Mouse (Mus musculus): ENCODE measurements around the gene Otx1. TPM values are rescaled to one million over a fixed set of nuclear protein-coding genes. Genes with fewer than 3 reads are reported as not detected.
A peak's percentile ranks its signal among the peaks of the same experiment; 100 is the strongest.

The Otx1 gene
- polyA plus RNA-seq, 1 experiment: not detected

DNA sequence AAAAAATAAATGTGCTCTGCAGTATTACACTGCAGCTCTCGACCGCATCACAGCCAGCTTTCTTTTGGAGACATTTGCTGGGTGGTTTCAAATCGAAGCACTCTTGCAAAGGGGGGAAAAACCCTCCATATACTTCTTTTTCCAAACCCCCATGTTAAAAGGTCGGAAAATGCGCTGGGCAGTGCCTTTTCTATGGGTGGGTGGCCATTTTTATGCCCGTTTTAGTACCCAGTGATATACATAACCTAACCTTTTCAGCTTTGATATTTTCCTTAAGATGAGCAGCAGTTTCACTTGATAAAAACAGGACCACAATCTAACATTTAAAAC, 5.0 kb upstream of the Otx1 start:
- Histone ChIP-seq H3K4me3 (ENCODE audit: insufficient read depth, low read length) (peak overlapping the region; percentile 14; the same call in 1 of the 2 replicates), H3K4me1 (ENCODE audit: control insufficient read depth, insufficient read depth, low read length) (peaks cover 5% of the 10 kb centered on the region), H3K27ac (ENCODE audit: insufficient read depth, low read depth, low read length) (no peak overlapping the region)
- TF ChIP-seq POLR2A (IDR thresholded peaks at IDR 0.05; ENCODE audit: borderline replicate concordance, low read depth, low read length): no peak
- TF ChIP-seq CTCF (IDR thresholded peaks at IDR 0.05; ENCODE audit: low read depth, low read length): no peak

DNA sequence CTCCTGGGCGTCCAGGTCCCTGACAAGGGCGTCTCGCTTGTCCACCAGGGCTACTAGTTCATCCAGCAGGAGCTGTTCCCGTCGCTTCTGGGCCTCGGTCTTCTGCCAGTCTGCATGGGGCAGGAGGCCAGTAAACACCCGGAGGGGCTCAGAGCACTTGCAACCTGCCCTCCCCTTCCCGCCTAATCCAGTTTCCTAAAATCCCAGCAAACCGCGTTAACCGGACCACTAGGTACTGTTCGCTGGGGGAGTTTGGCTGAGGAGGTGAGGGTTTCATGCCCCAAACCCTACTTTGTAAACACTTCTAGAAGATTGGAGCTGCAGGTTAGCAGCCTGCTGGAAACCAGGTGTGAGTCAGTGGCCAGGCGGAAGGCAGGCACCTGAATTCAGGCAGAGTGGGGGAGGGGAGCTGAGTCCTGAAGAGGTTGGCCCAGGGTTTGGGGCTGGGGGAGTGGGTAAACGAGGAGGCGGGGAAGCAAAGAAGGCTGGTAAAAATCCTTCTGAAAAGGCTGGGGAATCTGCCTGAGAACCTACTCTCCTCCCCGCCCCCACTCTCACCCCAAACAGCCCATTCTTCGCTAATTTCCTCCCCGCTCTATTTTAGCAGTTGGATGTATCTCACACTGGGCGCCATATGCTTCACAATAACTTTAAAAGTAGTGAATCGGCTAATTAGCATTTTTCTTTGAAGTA, 4.5 kb upstream of the Otx1 start:
- TF ChIP-seq CTCF (IDR thresholded peaks at IDR 0.05; ENCODE audit: low read depth, low read length) (no peak), POLR2A (IDR thresholded peaks at IDR 0.05; ENCODE audit: borderline replicate concordance, low read depth, low read length) (no peak)
- H3K27ac ChIP-seq (ENCODE audit: insufficient read depth, low read depth, low read length): no peak overlapping the region
- peak overlapping the region; percentile 14; the same call in 1 of the 2 replicates for H3K4me3 ChIP-seq (ENCODE audit: insufficient read depth, low read length)
- peaks cover 5% of the 10 kb centered on the region for H3K4me1 ChIP-seq (ENCODE audit: control insufficient read depth, insufficient read depth, low read length)

DNA sequence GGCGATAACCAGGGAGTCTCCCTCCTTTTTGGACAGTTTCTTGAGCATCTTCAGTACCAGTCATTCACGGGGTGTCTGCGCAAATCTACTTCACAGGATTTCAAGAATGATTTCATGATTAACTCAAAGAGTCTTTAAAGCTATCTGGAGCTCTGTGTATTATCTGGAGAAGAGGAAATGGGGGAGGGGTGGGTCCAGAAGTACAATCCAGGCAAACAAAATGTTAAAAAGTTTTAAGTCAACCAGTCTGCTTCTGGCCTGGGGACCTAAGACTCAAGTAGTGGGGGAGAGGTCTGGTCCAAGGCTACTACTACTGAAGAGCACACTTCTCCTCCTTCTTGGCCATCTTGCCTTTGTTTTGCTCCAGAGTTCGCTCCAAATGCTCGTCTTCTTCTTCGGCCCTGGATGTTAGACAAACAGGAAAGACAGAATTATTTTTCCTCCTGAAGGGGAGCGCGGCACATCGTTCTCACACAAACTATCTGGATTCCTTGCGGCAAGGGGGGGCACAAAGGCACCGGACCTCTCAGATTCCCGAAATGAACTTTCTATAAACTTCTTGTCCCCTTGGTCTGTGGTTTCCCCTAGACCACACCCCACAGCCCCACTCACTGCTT, 3.9 kb upstream of the Otx1 start:
- no peak overlapping the region for H3K4me3 ChIP-seq (ENCODE audit: insufficient read depth, low read length)
- H3K4me1 ChIP-seq (ENCODE audit: control insufficient read depth, insufficient read depth, low read length): peaks cover 5% of the 10 kb centered on the region
- H3K27ac ChIP-seq (ENCODE audit: insufficient read depth, low read depth, low read length): no peak overlapping the region
- TF ChIP-seq CTCF (IDR thresholded peaks at IDR 0.05; ENCODE audit: low read depth, low read length) (no peak), POLR2A (IDR thresholded peaks at IDR 0.05; ENCODE audit: borderline replicate concordance, low read depth, low read length) (no peak)

DNA sequence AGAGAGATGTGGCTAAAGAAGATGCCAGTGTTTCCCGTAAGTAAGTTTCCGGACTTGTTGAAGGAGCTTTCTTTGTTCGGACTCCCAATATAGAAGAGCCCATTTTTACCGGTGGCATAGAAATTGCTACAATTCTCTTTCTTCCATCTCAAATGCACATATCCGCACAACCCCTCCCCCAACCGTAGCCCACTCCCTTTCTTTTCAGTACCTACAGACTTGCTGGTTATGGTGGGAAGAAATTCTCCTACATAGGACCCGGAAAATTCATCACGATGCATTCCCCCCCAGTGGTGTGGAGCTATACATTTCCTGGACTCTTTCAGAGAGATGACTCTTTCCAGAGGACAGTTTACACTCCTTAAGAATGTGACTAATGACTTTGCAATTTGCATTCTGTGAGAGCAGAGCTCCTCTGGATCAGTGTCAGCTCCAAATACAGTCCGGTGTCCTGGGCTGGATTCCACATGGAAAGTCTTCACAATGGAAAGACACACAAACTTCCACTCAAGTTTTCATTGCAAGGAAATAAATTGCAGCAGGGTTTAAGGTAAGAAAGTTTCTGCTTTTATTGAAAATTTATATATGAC, 2.7 kb upstream of the Otx1 start:
- no peak overlapping the region for H3K4me3 ChIP-seq (ENCODE audit: insufficient read depth, low read length)
- TF ChIP-seq CTCF (IDR thresholded peaks at IDR 0.05; ENCODE audit: low read depth, low read length): no peak
- no peak for TF ChIP-seq POLR2A (IDR thresholded peaks at IDR 0.05; ENCODE audit: borderline replicate concordance, low read depth, low read length)
- no peak overlapping the region for H3K27ac ChIP-seq (ENCODE audit: insufficient read depth, low read depth, low read length)
- H3K4me1 ChIP-seq (ENCODE audit: control insufficient read depth, insufficient read depth, low read length): peaks cover 5% of the 10 kb centered on the region

DNA sequence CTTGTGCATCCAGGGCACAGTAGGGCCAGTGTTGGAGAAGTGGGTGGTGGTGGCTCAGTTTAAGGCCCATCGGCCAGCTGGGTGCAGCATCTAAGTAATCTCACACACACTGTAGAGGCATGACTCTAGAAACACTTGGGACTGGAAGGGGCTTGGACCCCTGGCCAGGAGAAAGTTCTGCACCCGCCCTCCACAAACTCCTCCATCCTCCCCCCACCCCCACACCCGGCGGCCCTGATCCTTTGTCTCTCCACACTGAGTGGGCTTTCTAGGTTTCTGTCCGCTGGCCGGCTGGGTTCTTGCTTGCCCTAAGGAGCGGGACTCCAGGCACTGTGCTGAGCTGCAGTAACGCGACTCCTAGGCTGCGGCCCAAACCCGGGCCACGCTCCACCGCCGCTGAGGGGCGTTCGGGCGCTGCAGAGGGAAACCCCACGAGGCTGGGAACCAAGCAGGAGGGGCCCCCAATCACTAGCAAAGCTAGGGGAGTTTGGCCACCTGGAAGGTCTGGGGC, 1.7 kb upstream of the Otx1 start:
- H3K4me3 ChIP-seq (ENCODE audit: insufficient read depth, low read length): no peak overlapping the region
- H3K27ac ChIP-seq (ENCODE audit: insufficient read depth, low read depth, low read length): no peak overlapping the region
- H3K4me1 ChIP-seq (ENCODE audit: control insufficient read depth, insufficient read depth, low read length): peaks cover 7% of the 10 kb centered on the region

DNA sequence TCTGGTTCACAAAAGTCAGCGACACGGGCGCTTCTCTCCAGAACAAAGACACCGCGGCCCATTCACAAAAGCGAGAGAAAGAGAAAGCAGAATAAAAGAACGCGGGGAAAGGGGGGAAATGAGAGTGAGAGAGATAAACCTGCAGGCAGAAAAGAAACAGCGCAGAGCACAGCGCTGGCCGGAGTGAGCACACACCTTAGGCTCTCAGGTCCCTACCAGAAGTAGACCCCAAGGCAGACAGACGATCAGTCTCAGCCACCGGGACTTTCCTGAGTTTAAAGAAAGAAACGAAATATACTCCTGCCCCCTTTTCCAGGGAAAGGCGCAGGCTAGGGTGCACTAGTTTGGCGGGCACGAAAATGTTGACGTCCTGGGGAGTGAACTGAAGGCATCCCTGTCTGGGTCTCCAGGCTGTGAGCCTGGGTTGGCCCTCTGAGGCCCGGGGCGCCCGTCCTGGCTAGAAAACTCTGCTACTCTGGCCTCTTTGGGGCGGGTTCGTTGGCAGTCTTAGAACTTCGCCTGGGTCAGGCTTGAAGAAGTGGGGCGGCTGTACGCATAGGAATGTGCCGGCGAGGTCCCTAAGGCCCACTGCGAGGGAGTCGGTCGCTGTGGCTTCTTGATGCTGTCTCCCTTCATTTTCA, 764 bp upstream of the Otx1 start:
- H3K27ac ChIP-seq (ENCODE audit: insufficient read depth, low read depth, low read length): no peak overlapping the region
- peak overlapping the region; percentile 58 for H3K4me3 ChIP-seq (ENCODE audit: insufficient read depth, low read length)
- peaks cover 9% of the 10 kb centered on the region for H3K4me1 ChIP-seq (ENCODE audit: control insufficient read depth, insufficient read depth, low read length)
- TF ChIP-seq POLR2A (IDR thresholded peaks at IDR 0.05; ENCODE audit: borderline replicate concordance, low read depth, low read length) (no peak), CTCF (IDR thresholded peaks at IDR 0.05; ENCODE audit: low read depth, low read length) (no peak)

More for the DNA sequence above, 1.7 kb upstream of the Otx1 start:
- TF ChIP-seq CTCF (IDR thresholded peaks at IDR 0.05; ENCODE audit: low read depth, low read length) (no peak), POLR2A (IDR thresholded peaks at IDR 0.05; ENCODE audit: borderline replicate concordance, low read depth, low read length) (no peak)

DNA sequence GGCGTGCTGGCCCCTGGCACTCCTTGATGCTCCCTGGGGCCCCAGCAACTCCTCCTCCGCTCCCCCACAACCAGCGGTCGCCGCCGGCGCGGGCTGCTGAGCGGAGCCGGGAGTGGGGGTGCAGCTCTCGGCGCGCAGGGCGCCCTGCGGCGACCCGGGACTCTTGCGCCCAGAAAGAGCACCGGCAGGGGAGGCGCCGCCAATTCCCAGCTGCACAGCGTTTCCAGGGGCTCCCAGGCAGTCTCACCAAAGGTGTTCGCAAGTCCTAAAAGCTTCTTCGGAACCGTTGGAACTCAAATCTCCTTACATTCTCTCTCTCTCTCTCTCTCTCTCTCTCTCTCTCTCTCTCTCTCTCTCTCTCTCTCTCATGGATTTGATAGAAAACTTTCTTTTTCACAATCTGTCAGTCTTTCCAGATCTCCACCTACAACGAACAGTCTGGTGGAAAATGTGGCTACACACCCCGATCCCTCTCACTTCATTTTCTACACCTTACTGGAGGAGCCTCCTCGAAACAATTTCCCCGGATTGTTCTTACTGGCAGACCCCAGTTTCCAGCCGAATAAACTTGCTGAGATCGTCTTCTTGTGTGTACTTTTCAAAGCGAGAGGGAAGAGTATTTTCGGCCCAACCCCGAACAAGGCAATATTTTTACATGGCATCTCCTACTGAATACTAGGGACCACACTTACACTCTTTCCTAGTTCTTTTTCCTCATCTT, 475 bp downstream of the Otx1 start:
- H3K4me1 ChIP-seq (ENCODE audit: control insufficient read depth, insufficient read depth, low read length): peaks cover 4% of the 10 kb centered on the region
- H3K4me3 ChIP-seq (ENCODE audit: insufficient read depth, low read length): peak overlapping the region; percentile 58
- H3K27ac ChIP-seq (ENCODE audit: insufficient read depth, low read depth, low read length): no peak overlapping the region
- TF ChIP-seq CTCF (IDR thresholded peaks at IDR 0.05; ENCODE audit: low read depth, low read length): no peak
- no peak for TF ChIP-seq POLR2A (IDR thresholded peaks at IDR 0.05; ENCODE audit: borderline replicate concordance, low read depth, low read length)

DNA sequence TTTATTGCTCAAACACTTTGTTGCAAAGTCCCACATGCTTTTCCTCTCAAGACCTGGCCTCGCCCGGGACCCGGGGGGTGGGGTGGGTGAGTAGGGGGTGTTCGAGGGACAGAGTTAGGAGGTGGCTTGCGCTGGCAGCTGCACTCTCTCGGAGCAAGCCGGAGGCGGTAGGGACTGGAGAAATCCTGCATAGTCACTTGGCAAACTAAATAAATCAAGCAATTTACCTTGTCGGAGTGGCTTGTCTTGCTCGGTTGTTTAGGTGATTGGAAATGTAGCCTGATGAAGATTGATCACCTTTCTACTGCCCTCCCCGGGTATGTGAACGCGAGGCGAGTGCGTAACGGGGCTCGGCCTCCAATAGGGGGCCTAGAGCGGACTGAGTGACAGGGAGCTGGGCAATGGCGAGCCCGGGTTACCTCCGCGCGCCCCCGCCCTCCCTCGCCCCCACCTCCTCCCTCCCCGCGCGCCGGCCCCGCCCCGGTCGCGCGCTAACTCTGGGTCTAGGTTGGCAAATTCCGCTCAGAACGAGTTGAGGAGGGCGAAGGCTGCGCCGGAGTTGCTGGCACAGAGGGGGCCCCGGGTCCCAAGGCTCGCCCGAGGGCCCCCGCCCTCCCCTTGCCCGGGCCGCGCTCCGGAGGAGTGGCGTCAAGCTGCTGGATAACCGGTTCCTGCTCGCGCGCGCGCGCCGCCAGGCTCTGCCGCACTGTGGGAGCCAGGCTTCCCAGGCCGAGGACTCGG, 1.2 kb downstream of the Otx1 start:
- TF ChIP-seq CTCF (IDR thresholded peaks at IDR 0.05; ENCODE audit: low read depth, low read length) (no peak; the same call in 1 of the 2 replicates), POLR2A (IDR thresholded peaks at IDR 0.05; ENCODE audit: borderline replicate concordance, low read depth, low read length) (no peak)
- H3K4me1 ChIP-seq (ENCODE audit: control insufficient read depth, insufficient read depth, low read length): peaks cover 4% of the 10 kb centered on the region
- H3K4me3 ChIP-seq (ENCODE audit: insufficient read depth, low read length): peak overlapping the region; percentile 58
- H3K27ac ChIP-seq (ENCODE audit: insufficient read depth, low read depth, low read length): no peak overlapping the region

All from bone marrow macrophage, adult 2 months (primary cell).